Mouse (Mus musculus): Measurements from ENCODE around the gene Trim47.

- TF ChIP-seq POLR2A (IDR thresholded peaks at IDR 0.05; ENCODE audit: low read depth, low read length) (no peak), CTCF (IDR thresholded peaks at IDR 0.05; ENCODE audit: borderline replicate concordance, insufficient read depth, low read length) (no peak)
Measured at GRCm38 (mm10) chr11:116127986-116128385, 976 bp upstream of the Trim47 start.

Data from embryonic fibroblast, embryonic 13.5 days (primary cell).